Mouse (Mus musculus) gastrocnemius, postnatal 10 days (tissue): ENCODE measurements around the gene Slc6a11. TPM values are rescaled to one million over a fixed set of nuclear protein-coding genes. Genes with fewer than 3 reads are reported as not detected.

Experiments used
- total RNA-seq, 2 experiments: library from RNA; stranded (reverse); gene quantifications; 2 replicates each; pipeline ENCODE4 v1.2.3; 2021

Gene Slc6a11
- total RNA-seq, 2 experiments from 2014 or later = 0.52 to 0.61 TPM

Other genes starting within 250 kb of the Slc6a11 start
- under 1 TPM; 0.82 to 0.84 TPM for gene Atp2b2, start 88.6 kb upstream of the Slc6a11 start, total RNA-seq
- under 1 TPM; 0.75 to 0.87 TPM for gene Slc6a1, start 151.4 kb downstream of the Slc6a11 start, total RNA-seq